Mouse (Mus musculus) embryo, embryonic 10.5 days (tissue): ENCODE results near the gene Gm5890.
"Not testable (repeated sequence)": the region's sequence is repeated elsewhere in the genome, so short reads cannot be mapped to it uniquely, and the experiment has no call there.

ENCODE experiments used
- DNase-seq: peaks from one replicate; pipeline ENCODE4 v3.0.0-alpha.2; 2015; ENCODE audit warnings: low spot score

Gene Gm5890

GRCm38 (mm10) chr7:20262734-20263133 lies at the start of gene Gm5890:
Gm5890 (minus strand) TSS chr7:20262834.
- not testable (repeated sequence) for DNase-seq

GRCm38 (mm10) chr7:20233728-20234127 lies 28.9 kb downstream of the Gm5890 start, which contains the start of gene Gm4498:
Gm4498 (minus strand) TSS chr7:20233828.
- DNase-seq: not testable (repeated sequence)
